Mouse (Mus musculus): ENCODE data around the gene Evx2. TPM values are rescaled to one million over a fixed set of nuclear protein-coding genes. Genes with fewer than 3 reads are reported as not detected.

The Evx2 gene
- polyA plus RNA-seq (2012), result not detected in 2 replicates

DNA sequence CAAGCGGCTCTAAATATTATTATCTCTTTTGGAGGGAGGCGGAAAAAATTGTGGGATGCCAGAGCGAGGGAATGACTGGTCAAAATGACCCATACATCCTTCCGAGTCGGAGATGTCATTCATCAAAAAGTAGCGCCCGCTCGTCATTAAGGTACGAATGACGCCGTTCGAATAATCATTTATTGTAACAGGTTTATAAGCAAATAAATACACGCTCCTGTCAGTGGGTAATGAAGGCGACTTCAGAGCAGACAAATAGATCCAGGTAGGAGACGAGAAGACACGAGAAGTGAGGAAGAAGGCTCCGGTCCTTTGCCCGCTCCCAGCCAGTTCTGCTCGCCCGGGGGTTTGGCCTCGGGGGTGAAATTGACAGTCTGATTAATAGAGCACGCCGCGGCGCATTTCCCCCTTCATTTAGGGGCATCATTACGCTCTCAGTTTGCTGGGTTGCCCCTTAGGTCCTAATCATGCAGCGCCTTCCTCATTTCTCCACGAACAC, at the start of gene Evx2:
Gene Evx2, minus strand, starts transcription at position 51 of the 499 bp plus-strand sequence.
- no peak for TF ChIP-seq GATA1 (IDR thresholded peaks at IDR 0.05; ENCODE audit: low read length)

DNA sequence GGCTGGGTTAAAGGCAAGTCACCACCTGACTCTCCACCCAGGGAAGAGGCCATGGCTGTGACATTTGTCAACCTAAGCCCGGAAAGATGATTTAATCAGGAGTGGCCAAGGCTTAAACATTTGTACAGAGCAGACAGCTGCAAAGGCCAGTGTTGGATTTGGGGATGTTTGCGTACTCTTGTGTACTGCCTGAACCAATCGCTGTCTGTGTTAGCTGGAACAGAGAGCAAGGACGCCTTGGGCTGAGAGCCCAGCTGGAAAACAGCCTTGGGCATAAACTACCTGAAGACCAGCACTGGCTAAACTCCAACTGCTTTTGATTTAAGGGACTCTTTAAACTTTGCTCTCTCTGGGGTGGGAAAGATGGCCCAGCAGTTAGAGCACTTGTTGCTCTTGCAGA, 49.3 kb upstream of the Evx2 start:
- TF ChIP-seq GATA1 (IDR thresholded peaks at IDR 0.05; ENCODE audit: low read length), result no peak

DNA sequence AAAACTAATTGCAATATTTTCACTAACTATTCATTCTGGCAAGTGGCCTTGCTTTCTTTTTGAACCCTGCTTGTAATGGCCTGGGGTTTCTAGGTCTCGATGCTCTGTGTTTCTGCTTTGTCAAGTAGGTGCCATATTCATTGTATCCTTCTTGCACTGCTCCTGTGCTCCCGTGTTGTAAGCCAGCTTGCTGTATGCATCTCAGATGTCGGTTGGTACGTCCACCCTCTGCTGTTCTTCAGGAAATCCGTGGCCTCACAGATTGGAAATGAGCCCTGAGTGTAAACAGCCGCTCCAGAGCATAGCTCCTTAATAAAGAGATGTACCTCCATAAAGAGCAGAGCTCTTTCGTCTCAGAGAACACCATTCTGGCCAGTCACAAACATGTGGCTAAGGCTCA, 48.2 kb upstream of the Evx2 start:
- TF ChIP-seq GATA1 (IDR thresholded peaks at IDR 0.05; ENCODE audit: low read length), result no peak

DNA sequence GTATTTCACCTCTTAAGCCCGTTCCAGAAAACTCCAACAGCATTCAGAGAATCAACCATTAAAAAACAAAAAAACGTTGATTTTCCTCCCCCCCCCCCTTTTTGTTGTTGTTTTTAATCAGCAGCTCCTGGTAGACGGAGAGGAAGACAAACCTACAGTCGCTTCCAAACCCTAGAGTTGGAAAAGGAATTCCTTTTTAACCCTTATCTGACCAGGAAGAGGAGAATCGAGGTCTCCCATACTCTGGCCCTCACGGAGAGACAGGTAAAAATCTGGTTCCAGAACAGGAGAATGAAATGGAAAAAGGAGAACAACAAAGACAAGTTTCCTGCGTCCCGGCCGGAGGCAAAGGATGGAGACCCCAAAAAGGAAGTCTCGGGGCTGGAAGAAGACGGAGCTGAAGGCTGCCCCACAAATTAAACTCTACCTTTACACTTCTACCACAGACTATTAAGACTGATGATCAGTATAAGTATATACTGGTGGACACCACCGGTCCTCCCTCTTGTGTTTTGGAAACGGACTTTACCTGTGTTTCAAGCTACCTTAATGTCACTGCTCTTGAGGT, 47.1 kb upstream of the Evx2 start:
- no peak for TF ChIP-seq GATA1 (IDR thresholded peaks at IDR 0.05; ENCODE audit: low read length)

DNA sequence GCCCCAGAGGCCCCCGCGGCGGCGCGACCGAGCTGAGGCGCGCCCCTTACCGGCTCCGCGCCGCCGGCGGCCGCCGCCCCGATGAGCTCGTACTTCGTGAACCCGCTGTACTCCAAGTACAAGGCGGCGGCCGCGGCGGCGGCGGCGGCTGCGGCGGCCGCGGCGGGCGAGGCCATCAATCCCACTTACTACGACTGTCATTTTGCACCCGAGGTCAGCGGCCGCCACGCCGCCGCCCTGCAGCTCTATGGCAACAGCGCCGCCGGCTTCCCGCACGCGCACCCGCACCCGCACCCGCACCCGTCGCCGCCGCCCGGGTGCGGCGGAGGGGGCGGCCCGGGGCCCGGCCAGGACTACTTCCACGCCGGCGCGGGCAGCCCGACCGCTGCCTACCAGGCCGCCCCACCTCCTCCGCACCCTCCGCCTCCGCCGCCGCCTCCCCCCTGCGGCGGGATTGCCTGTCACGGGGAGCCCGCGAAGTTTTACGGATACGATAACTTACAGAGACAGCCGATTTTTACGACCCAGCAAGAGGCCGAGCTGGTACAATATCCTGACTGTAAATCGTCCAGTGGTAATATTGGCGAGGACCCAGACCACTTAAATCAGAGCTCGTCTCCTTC, 46.2 kb upstream of the Evx2 start:
- TF ChIP-seq GATA1 (IDR thresholded peaks at IDR 0.05; ENCODE audit: low read length), result no peak

DNA sequence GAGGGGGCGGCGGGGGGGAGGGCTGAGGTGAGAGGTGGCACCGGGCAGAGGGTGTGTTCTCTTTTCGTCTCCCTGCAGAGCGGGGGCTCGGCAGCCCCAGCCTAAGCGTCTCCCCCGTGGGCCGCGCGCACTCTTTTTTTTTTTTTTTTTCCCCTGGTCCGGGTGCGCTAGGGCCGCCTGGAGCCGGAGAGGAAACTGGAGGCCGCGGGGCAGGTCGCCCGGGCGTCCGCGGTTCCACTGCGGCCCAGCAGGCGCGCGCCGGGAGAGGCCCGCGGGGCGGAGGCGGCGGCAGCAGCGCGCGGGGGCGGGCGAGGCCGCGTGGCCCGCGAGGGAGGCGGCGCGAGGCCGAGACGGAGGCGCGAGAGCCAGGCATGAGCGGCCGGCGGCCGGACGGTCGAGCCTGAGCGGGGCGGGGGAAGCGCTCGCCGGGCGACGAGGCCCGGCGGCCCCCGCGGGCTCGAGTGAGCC, 45.7 kb upstream of the Evx2 start:
- TF ChIP-seq GATA1 (IDR thresholded peaks at IDR 0.05; ENCODE audit: low read length), result no peak

DNA sequence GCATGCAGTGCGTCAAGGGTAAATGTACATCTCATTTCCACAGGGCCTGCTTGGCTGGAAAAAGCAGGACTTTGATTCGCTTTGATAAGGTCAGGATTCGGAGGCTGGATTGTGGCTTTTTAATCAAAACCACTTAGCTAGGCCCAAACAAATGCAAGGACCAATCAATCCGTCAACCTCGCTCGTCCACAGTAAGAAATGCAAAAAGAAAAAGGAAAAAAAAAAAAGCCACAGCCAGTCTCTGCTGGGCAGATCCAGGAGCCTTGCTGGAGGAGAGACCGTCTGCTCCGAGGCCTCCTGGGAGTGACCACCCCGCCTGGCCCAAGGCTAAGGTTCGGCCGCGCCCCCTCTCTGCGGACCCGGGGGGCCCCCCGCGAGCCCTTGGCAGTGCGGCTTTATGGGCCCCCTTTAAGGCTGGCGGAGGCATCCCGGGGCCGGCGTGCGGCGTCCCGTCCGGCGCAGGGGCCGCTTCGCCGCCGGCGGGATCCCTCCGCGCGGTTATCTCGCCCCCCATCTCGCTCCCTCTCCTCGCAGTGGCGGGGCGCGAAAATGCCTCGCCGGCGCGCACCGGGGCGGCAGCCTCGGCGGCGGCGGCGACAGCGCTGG, 45.1 kb upstream of the Evx2 start, which contains the start of gene Hoxd8:
Gene Hoxd8, plus strand, starts transcription at position 223 of the 606 bp plus-strand sequence.
- no peak for TF ChIP-seq GATA1 (IDR thresholded peaks at IDR 0.05; ENCODE audit: low read length)

DNA sequence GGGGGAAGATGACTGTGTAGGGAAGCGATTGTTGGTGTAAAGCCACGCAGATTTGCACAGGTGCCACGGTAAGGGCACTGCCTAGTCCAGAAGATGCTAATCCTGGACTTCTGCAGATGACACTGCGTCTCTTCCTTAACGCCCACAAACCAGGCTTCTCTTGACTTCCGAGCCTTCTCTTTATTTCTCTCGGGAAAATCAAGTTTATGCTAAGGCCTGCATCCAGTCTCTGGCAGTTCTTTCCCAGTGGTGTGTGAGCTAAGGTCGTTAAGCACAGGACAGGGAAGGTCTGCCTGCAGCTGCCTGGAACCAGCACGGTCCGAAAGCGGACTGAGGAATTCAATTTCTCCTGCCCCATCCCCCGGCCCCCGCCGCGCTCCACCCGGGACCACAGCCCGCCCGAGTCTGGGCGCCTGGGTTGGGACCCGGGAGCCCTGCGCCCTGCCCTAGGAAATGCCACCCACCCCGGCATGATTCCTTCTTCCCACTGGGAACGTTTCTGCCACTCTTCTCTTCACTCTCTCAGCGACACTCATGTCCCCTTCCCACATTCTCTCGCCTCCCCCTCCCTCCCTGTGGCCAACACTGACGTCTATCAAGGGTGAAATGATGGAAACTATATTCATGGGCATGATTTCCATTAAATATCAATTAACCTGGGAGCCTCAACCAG, 44.5 kb upstream of the Evx2 start:
- TF ChIP-seq GATA1 (IDR thresholded peaks at IDR 0.05; ENCODE audit: low read length), result no peak

DNA sequence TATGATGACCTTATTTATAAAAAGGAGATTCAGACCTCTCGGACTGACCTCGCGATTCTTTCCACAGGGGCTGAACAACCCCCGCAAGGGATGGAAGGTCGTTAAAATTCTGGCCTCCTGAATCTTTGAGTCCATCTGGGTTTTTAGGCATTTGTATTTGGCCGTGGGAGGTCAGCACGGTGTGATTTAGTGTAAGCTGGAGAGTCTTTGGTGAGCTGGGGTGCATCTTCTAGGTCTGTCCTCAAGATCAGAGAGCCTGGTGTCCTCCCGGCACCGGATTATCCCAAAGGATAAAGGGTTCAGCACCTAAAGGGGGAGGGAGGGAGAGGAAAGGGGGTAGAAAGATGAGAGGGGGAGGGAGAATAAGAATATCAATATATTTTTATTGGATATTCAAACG, 44.0 kb upstream of the Evx2 start:
- TF ChIP-seq GATA1 (IDR thresholded peaks at IDR 0.05; ENCODE audit: low read length), result no peak

DNA sequence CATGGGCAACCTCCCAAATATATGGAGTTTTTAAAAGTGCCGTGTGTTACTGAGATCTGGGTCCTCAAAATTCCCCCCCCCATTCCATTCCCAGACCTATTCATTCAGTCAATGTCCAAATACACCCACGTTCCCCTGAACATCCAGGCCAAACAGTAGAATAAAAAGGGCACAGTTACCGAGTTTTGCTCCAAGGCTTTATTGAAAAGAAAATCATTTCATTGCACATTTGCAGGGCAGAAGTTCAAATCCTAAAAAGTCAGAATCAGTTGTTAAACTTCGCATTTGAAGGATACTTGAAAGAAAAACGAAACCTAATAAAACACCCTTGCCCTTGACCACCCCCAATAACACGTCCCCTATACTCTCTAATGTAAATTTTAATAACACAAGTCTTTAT, 43.5 kb upstream of the Evx2 start:
- TF ChIP-seq GATA1 (IDR thresholded peaks at IDR 0.05; ENCODE audit: low read length), result no peak

DNA sequence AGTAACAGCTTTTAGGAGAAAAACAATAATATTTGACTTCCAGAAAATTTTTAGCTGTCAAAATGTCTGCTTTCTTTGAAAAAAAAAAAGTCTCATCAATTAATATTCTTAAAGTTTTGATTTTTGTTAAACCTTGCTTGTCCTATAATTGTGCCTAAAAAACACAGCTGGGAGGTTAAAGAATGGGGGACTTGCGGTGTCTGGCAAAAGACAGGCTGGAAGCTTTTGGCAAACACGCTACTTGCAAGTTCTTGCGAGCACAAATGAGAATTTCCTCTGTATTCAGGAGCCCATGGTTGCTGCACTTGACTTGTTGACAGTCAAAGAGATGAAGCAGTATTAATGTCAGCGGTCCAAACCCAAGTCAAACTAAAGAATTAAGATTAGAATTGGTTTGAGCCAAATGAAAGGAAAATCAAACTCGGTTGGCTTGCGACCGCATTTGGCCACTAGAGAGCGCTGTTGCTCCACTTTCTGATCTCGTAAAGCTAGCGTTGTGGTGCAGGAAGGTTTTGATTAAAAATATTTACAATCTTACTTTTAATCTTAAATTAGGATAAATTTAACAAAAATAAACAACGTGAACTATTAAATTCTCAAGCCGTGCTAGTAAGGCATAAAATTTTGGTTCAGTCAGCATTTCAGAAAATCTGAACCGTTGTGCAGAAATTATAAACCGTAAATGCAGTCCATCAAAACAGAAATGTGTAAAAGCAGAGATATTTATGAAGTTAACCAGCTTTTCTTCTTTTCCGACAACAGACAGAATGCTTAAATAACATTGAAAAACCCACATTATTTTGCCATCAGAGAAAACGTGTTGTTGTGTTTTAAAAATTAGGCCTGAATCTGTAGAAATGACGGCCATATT, 42.8 kb upstream of the Evx2 start:
- TF ChIP-seq GATA1 (IDR thresholded peaks at IDR 0.05; ENCODE audit: low read length), result no peak

DNA sequence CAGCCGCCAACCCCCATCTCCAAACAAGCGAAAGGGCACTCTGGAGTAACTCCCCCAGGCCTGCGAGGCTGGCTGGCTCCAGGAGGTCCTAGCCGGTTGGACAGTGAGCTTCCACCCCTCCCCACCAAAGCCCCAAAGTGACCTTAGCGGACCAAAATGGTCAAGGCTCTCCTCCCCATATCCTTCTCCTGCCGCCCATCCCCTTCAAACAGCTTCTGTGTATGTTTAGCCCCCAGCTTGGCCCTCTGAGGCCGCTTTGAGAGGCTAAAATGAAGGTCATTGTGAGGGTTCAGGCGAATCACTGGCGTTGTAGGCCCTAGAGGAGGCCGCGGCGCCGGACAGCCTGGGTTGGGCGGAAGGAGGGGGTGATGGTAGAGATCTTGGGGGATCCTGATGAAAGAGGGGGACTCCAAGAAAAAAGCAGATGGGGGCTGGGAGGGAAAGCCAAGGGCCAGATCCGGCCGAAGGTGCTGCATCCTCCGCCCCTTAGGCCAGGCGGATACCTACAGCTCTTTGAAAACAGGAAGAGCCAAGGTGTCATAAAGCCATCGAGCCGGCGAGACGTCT, 41.3 kb upstream of the Evx2 start:
- no peak for TF ChIP-seq GATA1 (IDR thresholded peaks at IDR 0.05; ENCODE audit: low read length)

DNA sequence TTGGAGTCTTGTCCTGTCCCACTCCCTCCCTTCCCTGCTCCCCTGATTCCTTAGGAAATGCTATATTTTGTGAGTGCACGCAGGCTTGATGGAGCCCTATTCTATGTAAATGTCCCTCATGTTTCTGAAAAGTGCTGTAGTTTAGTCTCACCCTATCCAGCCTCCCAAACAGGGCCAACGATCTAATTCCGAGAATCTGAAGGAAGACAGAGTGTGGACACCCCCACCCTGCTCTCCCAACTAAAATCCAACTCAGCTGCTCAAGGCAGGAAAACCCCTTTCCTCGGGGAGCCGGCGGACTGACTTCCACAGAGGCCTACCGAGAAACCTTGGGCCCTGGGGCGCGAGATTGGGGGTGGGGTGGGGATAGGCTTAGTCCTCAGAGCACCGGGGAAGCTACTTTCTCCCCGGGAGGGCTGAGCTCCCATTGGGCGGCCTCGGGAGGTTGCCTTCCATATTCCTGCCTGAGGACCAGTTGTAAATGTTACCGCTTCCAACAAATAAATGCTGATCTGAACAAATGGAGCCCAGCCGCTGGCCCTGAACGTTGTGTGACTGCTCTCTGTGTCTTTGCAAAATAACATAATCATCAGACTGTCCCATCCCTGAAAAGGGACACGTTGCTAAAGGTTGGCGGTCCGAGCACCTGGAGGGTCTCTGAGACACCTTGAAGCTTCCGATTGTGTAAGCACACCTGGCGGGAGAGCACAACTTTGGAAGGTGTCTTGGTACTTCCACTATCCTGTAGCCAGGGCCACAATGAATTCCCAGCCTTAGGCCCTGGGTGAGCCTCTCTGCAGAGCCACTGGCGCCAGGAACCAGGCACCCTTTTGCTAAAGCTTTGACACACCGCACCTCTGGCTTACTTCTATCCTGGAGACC, 40.5 kb upstream of the Evx2 start:
- TF ChIP-seq GATA1 (IDR thresholded peaks at IDR 0.05; ENCODE audit: low read length), result no peak

DNA sequence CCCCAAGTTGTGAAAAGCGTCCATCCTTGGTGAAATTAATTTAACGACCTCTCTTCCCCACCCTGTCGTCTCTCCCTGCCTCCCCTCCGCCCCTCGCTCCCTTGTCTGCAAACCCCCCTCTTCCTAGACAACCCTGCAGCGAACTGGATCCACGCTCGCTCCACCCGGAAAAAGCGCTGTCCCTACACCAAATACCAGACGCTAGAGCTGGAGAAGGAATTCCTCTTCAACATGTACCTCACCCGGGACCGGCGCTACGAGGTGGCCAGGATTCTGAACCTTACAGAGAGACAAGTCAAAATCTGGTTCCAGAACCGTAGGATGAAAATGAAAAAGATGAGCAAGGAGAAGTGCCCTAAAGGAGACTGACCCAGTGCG, 39.7 kb upstream of the Evx2 start:
- no peak for TF ChIP-seq GATA1 (IDR thresholded peaks at IDR 0.05; ENCODE audit: low read length)
